Mouse (Mus musculus) heart, postnatal 0 days (tissue): Measurements from ENCODE around the gene Stxbp3. TPM values are rescaled to one million over a fixed set of nuclear protein-coding genes. Genes with fewer than 3 reads are reported as not detected.

Experiments
- ATAC-seq: fragments of 200-750 bp; cut with Nextera tagmentation; 2 replicates; pipeline ENCODE4 v1.8.0; 2017; ENCODE audit warnings: low read depth, moderate number of reproducible peaks, moderate library complexity; ENCODE audit not compliant: insufficient read depth
- DNase-seq: peaks from one replicate; pipeline ENCODE4 v3.0.0-alpha.2; 2016; ENCODE audit warnings: low spot score
- H3K27ac ChIP-seq: fragments of 300-500 bp; sonication (generic); 2 replicates; pipeline ENCODE4 v1.5.1; 2014; ENCODE audit warnings: low read depth, mild to moderate bottlenecking
- H3K27me3 ChIP-seq: fragments of 300-500 bp; sonication (generic); 2 replicates; pipeline ENCODE4 v1.6.1; 2014; ENCODE audit warnings: low read length, mixed read lengths; ENCODE audit not compliant: control insufficient read depth, insufficient read depth
- H3K36me3 ChIP-seq: fragments of 300-500 bp; sonication (generic); replicated peaks from 2 replicates; pipeline ENCODE4 v1.6.1; 2014; ENCODE audit warnings: low read length, mixed read lengths; ENCODE audit not compliant: control insufficient read depth, insufficient read depth
- H3K4me1 ChIP-seq: fragments of 300-500 bp; sonication (generic); 2 replicates; pipeline ENCODE4 v1.6.1; 2014; ENCODE audit warnings: antibody characterized with exemption; ENCODE audit not compliant: control insufficient read depth, insufficient read depth
- H3K4me2 ChIP-seq: fragments of 300-500 bp; sonication (generic); 2 replicates; pipeline ENCODE4 v1.6.1; 2014; ENCODE audit warnings: low read depth, mild to moderate bottlenecking, low read length, moderate library complexity
- H3K4me3 ChIP-seq: fragments of 300-500 bp; sonication (generic); 2 replicates; pipeline ENCODE4 v1.5.1; 2014; ENCODE audit warnings: low read depth, low read length
- H3K9ac ChIP-seq: fragments of 300-500 bp; sonication (generic); replicated peaks from 2 replicates; pipeline ENCODE4 v1.6.1; 2014; ENCODE audit warnings: low read depth, low read length, mixed read lengths
- H3K9me3 ChIP-seq: fragments of 300-500 bp; sonication (generic); replicated peaks from 2 replicates; pipeline ENCODE4 v1.6.1; 2016; ENCODE audit warnings: low read length; ENCODE audit not compliant: control insufficient read depth
- CTCF ChIP-seq: IDR thresholded peaks from 2 replicates; pipeline ENCODE4 v1.5.1; 2016; ENCODE audit warnings: antibody characterized with exemption, control low read depth, low read depth
- EP300 ChIP-seq: IDR thresholded peaks from 2 replicates; pipeline ENCODE4 v1.6.1; 2016; ENCODE audit warnings: antibody characterized with exemption, low read depth
- WGBS: fragments of 180-500 bp; shearing (Covaris S2); extraction: QIAGEN DNeasy Blood & Tissue Kit; methylation state at CpG from one replicate; pipeline ENCODE4 v1.1.7; 2014; 5-methylcytosine and 5-hydroxymethylcytosine counted together
- polyA plus RNA-seq: library from polyadenylated mRNA; unstranded; fragments of >200 nt; fragmentation: Nextera tagmentation; extraction: Ambion mirVana; gene quantifications from 2 replicates; pipeline ENCODE4 v1.2.1, GENCODE M21; 2015
- total RNA-seq: library from RNA; depleted of rRNA; stranded (reverse); fragments of >200 nt; gene quantifications from 2 replicates; pipeline ENCODE4 v1.2.3, GENCODE M21; 2014; ENCODE audit warnings: low replicate concordance; rRNA removed

Gene Stxbp3
- total and polyA plus RNA-seq, 2 experiments from 2014 or later, result 26.8 to 28.1 TPM

DNA sequence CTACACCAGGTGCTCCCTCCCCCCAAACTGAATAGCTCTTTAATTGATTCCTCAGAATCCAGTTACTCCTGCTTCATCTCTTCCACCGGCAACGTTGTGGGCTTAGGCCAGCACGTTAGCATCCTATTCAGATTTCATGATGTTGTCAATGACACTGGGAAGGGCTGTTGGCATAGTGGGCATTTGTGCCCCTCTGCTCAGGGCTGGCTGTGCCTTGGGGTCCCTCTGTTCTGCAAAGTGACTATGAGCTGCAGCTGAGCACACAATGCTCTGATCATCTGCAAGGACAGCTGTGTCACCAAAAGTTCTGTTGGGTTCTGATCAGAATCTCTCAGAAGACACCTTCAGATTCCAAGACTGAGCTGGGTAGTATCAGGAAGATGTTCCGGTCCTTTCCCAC lies 96.3 kb downstream of the Stxbp3 start:
- DNase-seq (no peak), ATAC-seq (no peak)
- H3K9me3 ChIP-seq, result no peaks in the 10 kb centered on the region
- no peaks in the 10 kb centered on the region for H3K36me3 ChIP-seq
- H3K4me3 ChIP-seq, result no peak overlapping the region
- WGBS, result 86% methylated on average over 4 of the region's 4 CpGs
- peaks cover 4% of the 10 kb centered on the region; the same call in 1 of the 2 replicates for H3K4me1 ChIP-seq
- TF ChIP-seq CTCF (no peak), EP300 (no peak)
- H3K27me3 ChIP-seq, result no peaks in the 10 kb centered on the region
- H3K9ac ChIP-seq, result no peak overlapping the region
- no peak overlapping the region for H3K27ac ChIP-seq
- no peak overlapping the region for H3K4me2 ChIP-seq

Other genes starting within 250 kb of the Stxbp3 start
- gene Wdr47, start 249.2 kb downstream of the Stxbp3 start, total RNA-seq, result 4.3 and 8.5 TPM in 2 replicates
- 4.3 and 5.2 TPM in 2 replicates for gene Wdr47, start 249.2 kb downstream of the Stxbp3 start, polyA plus RNA-seq
- 29.8 and 39.4 TPM in 2 replicates for gene Clcc1, start 186.6 kb downstream of the Stxbp3 start, total RNA-seq
- gene Clcc1, start 186.6 kb downstream of the Stxbp3 start, polyA plus RNA-seq, result 46.4 and 49.1 TPM in 2 replicates
- gene Gpsm2, start 118.2 kb downstream of the Stxbp3 start, total RNA-seq, result 8.7 and 15.8 TPM in 2 replicates
- 9.6 and 10.3 TPM in 2 replicates for gene Gpsm2, start 118.2 kb downstream of the Stxbp3 start, polyA plus RNA-seq
- not detected in 2 replicates for gene Aknad1, start 100.9 kb downstream of the Stxbp3 start, total RNA-seq
- gene Aknad1, start 100.9 kb downstream of the Stxbp3 start, polyA plus RNA-seq, result 0.05 TPM in 1 of 2 replicates, not detected in the other
- gene Fndc7, start 49.5 kb upstream of the Stxbp3 start, total RNA-seq, result 1.5 TPM in 1 of 2 replicates, not detected in the other
- 0.08 TPM in 1 of 2 replicates, not detected in the other for gene Fndc7, start 49.5 kb upstream of the Stxbp3 start, polyA plus RNA-seq
- gene Prpf38b, start 71.2 kb upstream of the Stxbp3 start, total RNA-seq, result 25.2 and 33.8 TPM in 2 replicates
- 27.5 and 27.8 TPM in 2 replicates for gene Prpf38b, start 71.2 kb upstream of the Stxbp3 start, polyA plus RNA-seq
- gene Henmt1, start 99.3 kb upstream of the Stxbp3 start, total RNA-seq, result not detected in 2 replicates
- not detected in 2 replicates for gene Henmt1, start 99.3 kb upstream of the Stxbp3 start, polyA plus RNA-seq
- not detected in 2 replicates for gene Gm9857, start 99.9 kb upstream of the Stxbp3 start, total RNA-seq
- gene Gm9857, start 99.9 kb upstream of the Stxbp3 start, polyA plus RNA-seq, result not detected in 2 replicates
- gene Fam102b, start 187.1 kb upstream of the Stxbp3 start, total RNA-seq, result 16.5 and 23.2 TPM in 2 replicates
- 3.2 and 3.7 TPM in 2 replicates for gene Fam102b, start 187.1 kb upstream of the Stxbp3 start, polyA plus RNA-seq
- not detected in 2 replicates for gene Slc25a54, start 239.9 kb upstream of the Stxbp3 start, total RNA-seq
- gene Slc25a54, start 239.9 kb upstream of the Stxbp3 start, polyA plus RNA-seq, result not detected in 2 replicates